Mouse (Mus musculus) embryonic fibroblast, embryonic 13.5 days (primary cell): Measurements from ENCODE around the gene Simc1.

ENCODE experiments used
- CTCF ChIP-seq: IDR thresholded peaks from 2 replicates; pipeline ENCODE4 v1.5.1; 2011; ENCODE audit warnings: mild to moderate bottlenecking, control low read depth, low read length, moderate library complexity, borderline replicate concordance; ENCODE audit not compliant: insufficient read depth
- POLR2A ChIP-seq: IDR thresholded peaks from 2 replicates; pipeline ENCODE4 v1.6.1; 2011; ENCODE audit warnings: low read depth, mild to moderate bottlenecking, control low read depth, low read length, moderate library complexity

- no peak for TF ChIP-seq POLR2A
- no peak for TF ChIP-seq CTCF
Measured at GRCm38 (mm10) chr13:54474996-54475395, 28.6 kb upstream of the Simc1 start.
